Mouse (Mus musculus): ENCODE measurements around the gene Dnajc8. TPM values are rescaled to one million over a fixed set of nuclear protein-coding genes. Genes with fewer than 3 reads are reported as not detected.

Gene Dnajc8
- total and polyA plus RNA-seq, 2 experiments from 2014 or later, result 64.6 to 142 TPM

DNA sequence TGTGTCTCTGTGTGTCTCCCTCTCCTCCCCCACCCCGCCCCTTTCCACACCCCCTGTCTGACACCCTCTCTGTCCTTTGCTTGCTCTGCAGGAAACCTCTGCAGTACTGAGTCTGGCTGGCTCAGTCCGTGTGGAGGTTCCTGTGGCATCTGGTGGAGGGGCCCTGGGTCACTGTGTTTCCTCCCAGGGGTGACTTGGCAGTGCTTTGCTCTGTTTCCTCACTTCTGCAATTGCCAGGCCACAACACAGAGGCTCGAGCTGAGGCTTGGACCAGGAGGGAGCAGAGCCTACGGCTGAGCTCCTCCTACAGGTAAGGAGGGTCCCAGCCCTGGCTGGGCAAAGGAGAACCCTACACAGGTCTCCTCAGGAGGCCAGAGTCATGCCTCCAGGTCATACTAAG lies 28.6 kb downstream of the Dnajc8 start, which contains the start of gene Ptafr:
Ptafr (plus strand) TSS at position 103 of the 400 bp plus-strand sequence.
- no peak within 1 kb of the TSS for H3K27ac ChIP-seq
- DNase-seq (ENCODE audit: low spot score), result no peak
- H3K4me1 ChIP-seq (ENCODE audit: insufficient read depth, low read length), result no peaks in the 10 kb centered on the region
- no peaks in the 10 kb centered on the region for H3K27me3 ChIP-seq (ENCODE audit: insufficient read depth, low read length)
- no peak within 1 kb of the TSS for H3K4me2 ChIP-seq (ENCODE audit: low read depth, low read length)
- no peak for TF ChIP-seq CTCF (IDR thresholded peaks at IDR 0.05; ENCODE audit: low read depth)
- no peaks in the 10 kb centered on the region for H3K36me3 ChIP-seq (ENCODE audit: insufficient read depth, low read length)
- 40% methylated on average over 4 of the region's 4 CpGs for WGBS
- no peaks in the 10 kb centered on the region for H3K9me3 ChIP-seq (ENCODE audit: low read length)
- H3K4me3 ChIP-seq (ENCODE audit: low read length), result no peak within 1 kb of the TSS
- no peak within 1 kb of the TSS for H3K9ac ChIP-seq (replicated peaks; ENCODE audit: low read length)
- ATAC-seq, result no peak

DNA sequence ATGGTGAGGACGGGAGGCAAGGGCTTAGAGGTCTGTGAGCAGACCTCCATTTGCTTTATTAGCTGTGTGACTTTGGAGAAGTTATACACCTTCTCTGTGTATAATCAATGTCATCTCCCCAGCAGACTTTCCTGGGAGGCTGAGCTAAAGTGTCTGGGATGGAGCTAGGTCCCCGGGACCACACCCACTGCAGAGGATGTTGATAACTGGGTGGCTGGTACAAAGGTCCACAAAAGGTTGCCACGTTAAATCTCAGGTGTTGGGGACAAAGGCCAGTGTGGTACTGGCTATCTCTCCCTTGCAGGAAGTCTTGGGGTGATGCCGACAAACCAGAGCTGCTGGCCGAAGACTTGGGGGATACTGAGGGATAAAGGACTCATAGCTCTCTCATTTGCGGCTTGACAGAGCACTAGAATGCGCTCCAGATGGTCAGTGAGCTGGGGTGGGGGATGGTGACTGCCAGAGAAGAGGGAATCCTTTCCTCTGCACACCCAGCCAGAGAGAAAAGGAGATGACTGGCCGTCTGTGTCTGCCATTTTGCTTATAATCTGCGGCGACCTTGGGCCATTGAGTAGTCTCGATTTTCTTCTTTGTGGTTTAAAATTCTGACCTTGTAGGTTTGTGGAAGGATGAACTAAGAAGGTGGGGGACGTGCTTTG lies 29.9 kb downstream of the Dnajc8 start:
- H3K4me2 ChIP-seq (ENCODE audit: low read depth, low read length), result no peak overlapping the region
- no peak overlapping the region for H3K9ac ChIP-seq (replicated peaks; ENCODE audit: low read length)
- ATAC-seq, result no peak
- H3K4me3 ChIP-seq (ENCODE audit: low read length), result no peak overlapping the region
- no peaks in the 10 kb centered on the region for H3K9me3 ChIP-seq (ENCODE audit: low read length)
- no peaks in the 10 kb centered on the region for H3K36me3 ChIP-seq (ENCODE audit: insufficient read depth, low read length)
- DNase-seq (ENCODE audit: low spot score), result no peak
- H3K4me1 ChIP-seq (ENCODE audit: insufficient read depth, low read length), result no peaks in the 10 kb centered on the region
- TF ChIP-seq CTCF (IDR thresholded peaks at IDR 0.05; ENCODE audit: low read depth), result no peak
- 74% methylated on average over 12 of the region's 12 CpGs for WGBS
- H3K27me3 ChIP-seq (ENCODE audit: insufficient read depth, low read length), result no peaks in the 10 kb centered on the region
- H3K27ac ChIP-seq, result no peak overlapping the region

DNA sequence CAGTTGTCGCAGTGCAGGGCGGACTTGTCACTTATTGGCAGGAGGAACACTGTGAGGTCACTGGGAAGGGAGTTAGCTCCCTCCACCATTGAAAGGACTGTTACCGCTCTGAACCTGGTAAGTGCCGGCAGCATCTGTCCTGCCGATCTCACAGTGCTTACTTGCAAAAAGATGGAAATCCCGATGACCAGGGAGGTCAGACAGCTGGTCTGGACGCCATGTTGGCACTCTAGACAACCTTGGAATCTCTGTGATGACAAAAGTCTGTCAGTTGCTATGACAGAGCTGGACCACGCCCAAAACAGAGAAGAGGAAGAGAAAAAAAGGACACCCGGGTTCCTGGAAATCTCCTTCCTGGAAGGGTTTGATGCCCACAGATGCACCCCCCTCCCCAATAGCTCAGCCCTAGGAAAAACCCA lies 32.0 kb downstream of the Dnajc8 start:
- Histone ChIP-seq H3K4me2 (ENCODE audit: low read depth, low read length) (no peak overlapping the region), H3K9me3 (ENCODE audit: low read length) (no peaks in the 10 kb centered on the region), H3K4me3 (ENCODE audit: low read length) (no peak overlapping the region), H3K36me3 (ENCODE audit: insufficient read depth, low read length) (no peaks in the 10 kb centered on the region), H3K27ac (no peak overlapping the region), H3K27me3 (ENCODE audit: insufficient read depth, low read length) (no peaks in the 10 kb centered on the region), H3K4me1 (ENCODE audit: insufficient read depth, low read length) (no peaks in the 10 kb centered on the region), H3K9ac (replicated peaks; ENCODE audit: low read length) (no peak overlapping the region)
- TF ChIP-seq CTCF (IDR thresholded peaks at IDR 0.05; ENCODE audit: low read depth), result no peak
- no peak for ATAC-seq
- DNase-seq (ENCODE audit: low spot score), result no peak
- 67% methylated on average over 9 of the region's 9 CpGs for WGBS

DNA sequence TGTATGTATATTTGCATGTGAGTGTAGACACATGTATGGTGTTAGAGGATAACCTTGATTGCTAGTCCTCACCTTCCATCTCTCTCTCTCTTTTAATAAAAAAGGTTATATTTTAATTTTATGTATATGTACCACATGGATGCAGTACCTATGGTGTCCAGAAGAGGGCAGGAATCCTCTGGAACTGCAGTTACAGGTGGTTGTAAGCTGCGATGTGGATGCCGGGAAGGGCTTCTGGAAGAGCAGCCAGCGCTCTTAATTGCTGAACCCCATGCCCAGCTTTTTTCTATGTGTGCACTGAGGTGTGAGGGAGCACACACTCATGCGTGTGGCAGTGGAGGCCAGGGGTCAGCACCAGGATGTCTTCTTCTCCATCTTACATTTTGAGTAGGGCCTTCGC lies 33.8 kb downstream of the Dnajc8 start:
- no peaks in the 10 kb centered on the region for H3K36me3 ChIP-seq (ENCODE audit: insufficient read depth, low read length)
- WGBS, result 93% methylated on average over 5 of the region's 5 CpGs

DNA sequence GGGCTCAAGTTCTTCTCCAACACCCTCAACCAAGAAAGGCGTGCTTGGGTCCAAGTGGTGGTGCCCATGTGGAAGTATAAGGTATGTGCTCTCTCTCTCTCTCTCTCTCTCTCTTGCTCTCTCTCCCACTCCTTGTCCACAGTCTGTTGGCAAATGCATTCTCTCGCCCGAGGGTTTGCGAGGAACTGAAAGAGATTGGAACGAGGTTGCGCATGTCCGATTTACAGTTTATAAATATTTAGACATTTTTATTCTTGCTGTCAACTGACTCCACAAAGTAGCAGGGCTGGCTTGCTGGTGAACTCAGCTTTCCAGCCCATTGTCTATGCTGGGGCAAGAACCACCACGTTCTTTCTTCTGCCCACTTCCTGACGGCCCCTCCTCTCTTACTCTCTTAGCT lies 35.8 kb downstream of the Dnajc8 start:
- no peak for DNase-seq (ENCODE audit: low spot score)
- Histone ChIP-seq H3K4me2 (ENCODE audit: low read depth, low read length) (no peak overlapping the region), H3K27me3 (ENCODE audit: insufficient read depth, low read length) (no peaks in the 10 kb centered on the region), H3K9ac (replicated peaks; ENCODE audit: low read length) (no peak overlapping the region), H3K4me1 (ENCODE audit: insufficient read depth, low read length) (no peaks in the 10 kb centered on the region), H3K36me3 (ENCODE audit: insufficient read depth, low read length) (no peaks in the 10 kb centered on the region), H3K4me3 (ENCODE audit: low read length) (no peak overlapping the region), H3K9me3 (ENCODE audit: low read length) (no peaks in the 10 kb centered on the region), H3K27ac (no peak overlapping the region)
- 84% methylated on average over 9 of the region's 9 CpGs for WGBS
- no peak for ATAC-seq
- TF ChIP-seq CTCF (IDR thresholded peaks at IDR 0.05; ENCODE audit: low read depth), result no peak

More for the DNA sequence above, 33.8 kb downstream of the Dnajc8 start:
- TF ChIP-seq CTCF (IDR thresholded peaks at IDR 0.05; ENCODE audit: low read depth), result peak; percentile 52
- Histone ChIP-seq H3K27ac (no peak overlapping the region), H3K9ac (replicated peaks; ENCODE audit: low read length) (no peak overlapping the region), H3K4me1 (ENCODE audit: insufficient read depth, low read length) (no peaks in the 10 kb centered on the region), H3K27me3 (ENCODE audit: insufficient read depth, low read length) (no peaks in the 10 kb centered on the region), H3K9me3 (ENCODE audit: low read length) (no peaks in the 10 kb centered on the region), H3K4me2 (ENCODE audit: low read depth, low read length) (no peak overlapping the region), H3K4me3 (ENCODE audit: low read length) (no peak overlapping the region)
- ATAC-seq, result no peak
- no peak for DNase-seq (ENCODE audit: low spot score)

DNA sequence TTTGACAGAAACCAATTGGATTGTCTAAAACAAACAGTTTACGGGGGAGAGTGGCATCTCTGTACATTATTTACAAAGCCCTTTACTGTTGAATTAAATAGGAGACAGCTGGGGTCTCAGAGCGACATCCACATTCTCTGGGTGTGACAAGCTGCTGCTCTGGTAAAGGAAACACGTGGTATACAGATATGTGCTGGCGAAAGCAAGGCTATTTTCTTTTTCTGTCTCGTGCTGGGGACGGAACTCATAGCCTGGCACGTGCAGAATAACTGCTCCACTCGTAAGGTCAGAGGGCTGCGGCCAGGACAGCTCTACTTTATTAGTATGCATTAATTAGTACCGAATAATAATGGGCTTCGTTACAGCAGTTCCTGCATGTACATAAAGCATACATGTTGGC lies 38.0 kb downstream of the Dnajc8 start:
- Histone ChIP-seq H3K4me1 (ENCODE audit: insufficient read depth, low read length) (no peaks in the 10 kb centered on the region), H3K9me3 (ENCODE audit: low read length) (no peaks in the 10 kb centered on the region), H3K4me3 (ENCODE audit: low read length) (no peak overlapping the region), H3K27ac (no peak overlapping the region), H3K27me3 (ENCODE audit: insufficient read depth, low read length) (no peaks in the 10 kb centered on the region), H3K4me2 (ENCODE audit: low read depth, low read length) (no peak overlapping the region), H3K9ac (replicated peaks; ENCODE audit: low read length) (no peak overlapping the region), H3K36me3 (ENCODE audit: insufficient read depth, low read length) (no peaks in the 10 kb centered on the region)
- DNase-seq (ENCODE audit: low spot score), result no peak
- no peak for TF ChIP-seq CTCF (IDR thresholded peaks at IDR 0.05; ENCODE audit: low read depth)
- 58% methylated on average over 11 of the region's 11 CpGs for WGBS
- ATAC-seq, result no peak

DNA sequence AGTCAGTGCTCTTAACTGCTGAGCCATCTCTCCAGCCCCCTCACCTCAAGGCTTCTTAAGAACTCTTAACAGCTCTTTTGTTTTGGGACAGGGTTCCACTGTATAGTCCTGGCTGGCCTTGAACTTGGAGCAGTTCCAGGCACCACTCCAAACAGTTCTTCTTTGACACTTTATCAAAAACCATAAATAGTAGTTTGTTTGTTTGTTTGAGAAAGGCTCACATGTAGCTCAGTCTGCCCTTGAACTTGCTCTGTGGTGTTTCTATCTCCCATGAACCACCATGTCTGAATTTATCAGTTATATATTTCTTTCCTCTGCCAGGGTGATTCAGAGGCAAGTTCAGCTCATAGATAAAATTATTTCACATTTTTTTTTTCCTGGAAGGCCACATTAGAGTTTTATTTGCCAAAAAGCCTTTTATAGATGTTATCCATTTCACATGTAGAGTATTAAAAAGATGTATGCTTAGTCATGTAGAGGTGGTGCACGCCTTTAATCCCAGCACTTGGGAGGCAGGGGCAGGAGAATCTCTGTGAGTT lies 39.5 kb downstream of the Dnajc8 start:
- ATAC-seq, result no peak
- Histone ChIP-seq H3K27ac (no peak overlapping the region), H3K4me2 (ENCODE audit: low read depth, low read length) (no peak overlapping the region), H3K9ac (replicated peaks; ENCODE audit: low read length) (no peak overlapping the region), H3K36me3 (ENCODE audit: insufficient read depth, low read length) (no peaks in the 10 kb centered on the region), H3K27me3 (ENCODE audit: insufficient read depth, low read length) (no peaks in the 10 kb centered on the region), H3K9me3 (ENCODE audit: low read length) (no peaks in the 10 kb centered on the region), H3K4me1 (ENCODE audit: insufficient read depth, low read length) (no peaks in the 10 kb centered on the region), H3K4me3 (ENCODE audit: low read length) (no peak overlapping the region)
- no peak for TF ChIP-seq CTCF (IDR thresholded peaks at IDR 0.05; ENCODE audit: low read depth)
- 90% methylated on average over 1 of the region's 1 CpGs for WGBS
- DNase-seq (ENCODE audit: low spot score), result no peak
